Mouse (Mus musculus) heart, embryonic 12.5 days (tissue): Measurements from ENCODE around the gene Lrrc20. TPM values are rescaled to one million over a fixed set of nuclear protein-coding genes. Genes with fewer than 3 reads are reported as not detected.
A peak's percentile ranks its signal among the peaks of the same experiment; 100 is the strongest.
"Not testable (repeated sequence)": the region's sequence is repeated elsewhere in the genome, so short reads cannot be mapped to it uniquely, and the experiment has no call there.

Source experiments
- ATAC-seq: fragments of 200-750 bp; cut with Nextera tagmentation; 2 replicates; pipeline ENCODE4 v1.8.0; 2017; ENCODE audit warnings: moderate TSS enrichment, moderate library complexity; ENCODE audit not compliant: insufficient number of reproducible peaks, low FRiP score
- H3K27ac ChIP-seq: fragments of 300-500 bp; sonication (generic); 2 replicates; pipeline ENCODE4 v1.5.1; 2016; ENCODE audit warnings: mild to moderate bottlenecking, moderate library complexity; ENCODE audit not compliant: poor library complexity, severe bottlenecking
- H3K27me3 ChIP-seq: fragments of 300-500 bp; sonication (generic); replicated peaks from 2 replicates; pipeline ENCODE4 v1.6.1; 2016; ENCODE audit warnings: mild to moderate bottlenecking, moderate library complexity
- H3K36me3 ChIP-seq: fragments of 300-500 bp; sonication (generic); 2 replicates; pipeline ENCODE4 v1.6.1; 2016; ENCODE audit warnings: mild to moderate bottlenecking, moderate library complexity
- H3K4me1 ChIP-seq: fragments of 300-500 bp; sonication (generic); replicated peaks from 2 replicates; pipeline ENCODE4 v1.6.1; 2016; ENCODE audit warnings: mild to moderate bottlenecking
- H3K4me2 ChIP-seq: fragments of 300-500 bp; sonication (generic); 2 replicates; pipeline ENCODE4 v1.6.1; 2016; ENCODE audit warnings: mild to moderate bottlenecking, moderate library complexity
- H3K4me3 ChIP-seq: fragments of 300-500 bp; sonication (generic); 2 replicates; pipeline ENCODE4 v1.5.1; 2016; ENCODE audit warnings: mild to moderate bottlenecking
- H3K9ac ChIP-seq: fragments of 300-500 bp; sonication (generic); 2 replicates; pipeline ENCODE4 v1.6.1; 2016; ENCODE audit warnings: mild to moderate bottlenecking, moderate library complexity
- H3K9me3 ChIP-seq: fragments of 300-500 bp; sonication (generic); replicated peaks from 2 replicates; pipeline ENCODE4 v1.6.1; 2016; ENCODE audit warnings: mild to moderate bottlenecking, moderate library complexity
- WGBS: fragments of 180-500 bp; shearing (Covaris S2); methylation state at CpG from one replicate; pipeline ENCODE4 v1.1.7; 2016; 5-methylcytosine and 5-hydroxymethylcytosine counted together
- polyA plus RNA-seq: library from polyadenylated mRNA; unstranded; fragments of >200 nt; fragmentation: Nextera tagmentation; extraction: Ambion mirVana; gene quantifications from 2 replicates; pipeline ENCODE4 v1.2.1, GENCODE M21; 2016

Gene Lrrc20
- polyA plus RNA-seq, 1 experiment from 2014 or later, result 12.6 TPM

DNA sequence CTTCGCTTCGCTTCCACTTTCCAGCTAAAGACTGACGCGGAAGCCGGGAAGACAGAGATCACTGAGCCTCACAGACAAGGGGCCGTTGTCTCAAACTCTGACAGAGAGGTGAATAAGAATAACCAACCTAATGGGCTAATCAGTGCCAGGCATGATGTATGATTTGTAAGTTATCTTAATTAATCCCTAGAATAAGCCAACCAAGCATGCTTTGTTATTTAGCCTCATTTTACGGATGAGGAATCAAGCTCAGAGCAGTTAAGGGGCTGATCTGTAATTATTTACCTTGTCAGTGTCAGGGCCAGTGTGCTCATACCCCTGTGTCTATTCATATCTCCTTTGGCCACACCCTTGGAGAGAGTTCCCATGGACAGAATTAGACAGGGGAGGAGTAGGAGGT, 138.7 kb downstream of the Lrrc20 start:
- WGBS, result 87% methylated on average over 7 of the region's 7 CpGs
- no peak overlapping the region for H3K27ac ChIP-seq
- no peaks in the 10 kb centered on the region for H3K4me1 ChIP-seq
- no peak overlapping the region for H3K4me3 ChIP-seq
- H3K4me2 ChIP-seq, result no peak overlapping the region
- no peak overlapping the region for H3K9ac ChIP-seq
- ATAC-seq, result no peak
- H3K9me3 ChIP-seq, result no peaks in the 10 kb centered on the region; the same call in none of the 2 replicates
- no peaks in the 10 kb centered on the region for H3K36me3 ChIP-seq
- H3K27me3 ChIP-seq, result peaks cover 9% of the 10 kb centered on the region; the same call in 1 of the 2 replicates

DNA sequence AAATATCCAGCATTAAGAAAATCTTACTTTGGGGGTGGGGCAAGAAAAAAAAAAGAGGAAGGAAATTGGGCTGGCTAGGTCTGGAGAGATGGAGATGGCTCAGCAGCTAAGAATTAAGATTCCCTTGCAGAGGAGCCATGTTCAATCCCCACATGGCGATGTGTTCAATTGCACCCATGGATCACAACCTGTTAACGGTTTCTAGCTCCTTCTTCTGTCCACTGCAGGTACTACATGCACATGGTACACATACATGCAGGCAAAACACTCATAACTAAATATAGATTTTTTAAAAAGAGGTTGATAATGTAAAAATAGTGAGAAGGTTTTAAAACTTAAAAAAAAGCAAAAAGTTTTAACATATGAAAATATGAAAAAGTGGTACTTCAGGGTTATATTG, 142.9 kb downstream of the Lrrc20 start:
- Histone ChIP-seq H3K9me3 (no peaks in the 10 kb centered on the region; the same call in 1 of the 2 replicates), H3K4me1 (no peaks in the 10 kb centered on the region), H3K36me3 (no peaks in the 10 kb centered on the region), H3K27ac (no peak overlapping the region), H3K4me2 (no peak overlapping the region), H3K4me3 (no peak overlapping the region), H3K9ac (no peak overlapping the region), H3K27me3 (peaks cover 3% of the 10 kb centered on the region; the same call in 1 of the 2 replicates)
- whole genome bisulfite sequencing, result 75% methylated on average over 2 of the region's 2 CpGs
- ATAC-seq, result no peak

DNA sequence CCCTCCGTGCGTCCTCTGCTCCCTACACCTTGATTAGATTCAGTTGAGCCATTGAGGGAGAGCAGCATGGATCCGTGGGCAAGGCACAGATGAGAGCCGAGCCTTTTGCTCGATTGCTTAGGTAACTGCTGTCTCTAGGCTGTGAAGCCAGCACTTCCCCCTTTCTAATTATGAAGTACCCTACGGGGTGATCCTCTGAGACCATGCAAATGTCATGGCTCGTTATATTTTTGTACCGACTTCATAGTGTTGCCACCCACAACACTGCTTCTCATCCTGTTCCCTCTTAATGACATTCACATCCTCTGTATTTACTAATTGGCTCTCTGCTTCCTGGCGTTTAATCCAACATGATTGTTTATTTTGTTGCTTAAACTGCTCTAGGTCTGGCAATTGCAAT, 146.1 kb downstream of the Lrrc20 start:
- no peak overlapping the region for H3K4me2 ChIP-seq
- ATAC-seq, result no peak
- H3K9me3 ChIP-seq, result no peaks in the 10 kb centered on the region; the same call in 1 of the 2 replicates
- no peak overlapping the region for H3K9ac ChIP-seq
- 65% methylated on average over 9 of the region's 9 CpGs for WGBS
- peaks cover 14% of the 10 kb centered on the region for H3K4me1 ChIP-seq
- peaks cover 18% of the 10 kb centered on the region for H3K27me3 ChIP-seq
- no peaks in the 10 kb centered on the region for H3K36me3 ChIP-seq
- H3K4me3 ChIP-seq, result no peak overlapping the region
- no peak overlapping the region for H3K27ac ChIP-seq

DNA sequence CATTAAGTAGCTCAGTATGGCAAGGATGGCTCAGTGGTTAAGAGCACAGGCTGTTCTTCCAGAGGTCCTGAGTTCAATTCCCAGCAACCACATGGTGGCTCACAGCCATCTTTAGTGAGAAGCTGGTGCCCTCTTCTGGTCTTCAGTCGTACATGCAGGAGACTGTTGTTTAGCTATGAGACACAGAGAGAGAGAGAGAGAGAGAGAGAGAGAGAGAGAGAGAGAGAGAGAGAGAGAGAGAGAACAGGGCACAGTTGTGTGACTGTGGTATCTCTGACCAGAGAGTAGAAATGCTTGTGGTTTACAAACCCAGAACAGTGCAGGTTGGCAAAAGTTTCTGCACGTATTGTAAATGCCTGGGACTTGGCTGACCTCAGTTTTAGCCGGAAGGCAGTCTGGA, 148.3 kb downstream of the Lrrc20 start:
- not testable (repeated sequence) for H3K36me3 ChIP-seq, H3K9ac ChIP-seq, H3K27ac ChIP-seq, H3K4me2 ChIP-seq, ATAC-seq, H3K4me3 ChIP-seq, H3K9me3 ChIP-seq
- 65% methylated on average over 3 of the region's 3 CpGs for WGBS
- H3K27me3 ChIP-seq, result peaks cover 18% of the 10 kb centered on the region
- peaks cover 30% of the 10 kb centered on the region for H3K4me1 ChIP-seq

DNA sequence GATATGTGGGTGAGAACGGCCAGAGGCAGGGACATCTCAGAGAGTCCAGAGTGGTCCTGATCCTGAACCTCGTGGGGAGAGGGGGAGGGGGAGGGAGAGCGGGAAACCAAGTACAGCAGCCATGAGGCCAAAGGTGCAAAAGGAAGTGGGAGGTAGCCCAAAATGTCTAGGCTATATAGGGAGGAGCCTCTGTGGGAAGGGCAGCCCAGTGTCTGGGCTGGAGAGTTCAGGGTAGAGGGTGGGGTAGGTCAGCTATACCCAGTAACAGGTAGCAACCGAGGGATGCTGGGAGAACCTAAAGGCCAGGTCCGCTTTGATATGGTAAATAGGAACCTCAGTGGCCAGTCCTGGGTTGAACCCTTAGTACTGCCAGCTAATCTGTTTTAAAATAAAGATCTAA, 149.2 kb downstream of the Lrrc20 start:
- no peaks in the 10 kb centered on the region for H3K9me3 ChIP-seq
- H3K9ac ChIP-seq, result no peak overlapping the region
- no peaks in the 10 kb centered on the region for H3K36me3 ChIP-seq
- H3K27ac ChIP-seq, result no peak overlapping the region
- 35% methylated on average over 5 of the region's 5 CpGs for WGBS
- peaks cover 30% of the 10 kb centered on the region for H3K4me1 ChIP-seq
- no peak for ATAC-seq
- H3K4me2 ChIP-seq, result peak overlapping the region; percentile 78; the same call in 1 of the 2 replicates
- no peak overlapping the region for H3K4me3 ChIP-seq
- H3K27me3 ChIP-seq, result peaks cover 18% of the 10 kb centered on the region

DNA sequence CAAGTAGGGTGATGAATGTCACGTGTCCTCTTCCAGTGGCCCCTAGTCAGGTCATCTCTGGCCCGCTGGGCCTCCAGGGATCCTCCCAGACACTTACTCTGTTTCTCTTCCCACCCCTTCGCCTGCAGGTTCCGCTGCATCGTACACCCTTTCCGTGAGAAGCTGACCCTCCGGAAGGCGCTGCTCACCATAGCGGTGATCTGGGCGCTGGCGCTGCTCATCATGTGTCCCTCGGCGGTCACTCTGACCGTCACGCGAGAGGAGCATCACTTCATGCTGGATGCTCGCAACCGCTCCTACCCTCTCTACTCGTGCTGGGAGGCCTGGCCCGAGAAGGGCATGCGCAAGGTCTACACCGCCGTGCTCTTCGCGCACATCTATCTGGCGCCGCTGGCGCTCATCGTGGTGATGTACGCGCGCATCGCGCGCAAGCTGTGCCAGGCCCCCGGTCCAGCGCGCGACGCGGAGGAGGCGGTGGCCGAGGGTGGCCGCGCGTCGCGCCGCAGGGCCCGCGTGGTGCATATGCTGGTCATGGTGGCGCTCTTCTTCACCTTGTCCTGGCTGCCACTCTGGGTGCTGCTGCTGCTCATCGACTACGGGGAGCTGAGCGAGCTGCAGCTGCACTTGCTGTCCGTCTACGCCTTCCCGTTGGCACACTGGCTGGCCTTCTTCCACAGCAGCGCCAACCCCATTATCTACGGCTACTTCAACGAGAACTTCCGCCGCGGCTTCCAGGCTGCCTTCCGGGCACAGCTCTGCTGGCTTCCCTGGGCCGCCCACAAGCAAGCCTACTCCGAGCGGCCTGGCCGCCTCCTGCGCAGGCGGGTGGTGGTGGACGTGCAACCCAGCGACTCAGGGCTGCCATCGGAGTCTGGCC, 150.0 kb downstream of the Lrrc20 start:
- no peak overlapping the region for H3K27ac ChIP-seq
- peak overlapping the region; percentile 44 for H3K4me3 ChIP-seq
- no peaks in the 10 kb centered on the region for H3K9me3 ChIP-seq
- WGBS, result 3% methylated on average over 74 of the region's 74 CpGs
- ATAC-seq, result peak; percentile 53
- H3K36me3 ChIP-seq, result no peaks in the 10 kb centered on the region
- H3K4me1 ChIP-seq, result peaks cover 30% of the 10 kb centered on the region
- peaks cover 18% of the 10 kb centered on the region for H3K27me3 ChIP-seq
- peak overlapping the region; percentile 78 for H3K4me2 ChIP-seq
- peak overlapping the region; percentile 22; the same call in 1 of the 2 replicates for H3K9ac ChIP-seq

DNA sequence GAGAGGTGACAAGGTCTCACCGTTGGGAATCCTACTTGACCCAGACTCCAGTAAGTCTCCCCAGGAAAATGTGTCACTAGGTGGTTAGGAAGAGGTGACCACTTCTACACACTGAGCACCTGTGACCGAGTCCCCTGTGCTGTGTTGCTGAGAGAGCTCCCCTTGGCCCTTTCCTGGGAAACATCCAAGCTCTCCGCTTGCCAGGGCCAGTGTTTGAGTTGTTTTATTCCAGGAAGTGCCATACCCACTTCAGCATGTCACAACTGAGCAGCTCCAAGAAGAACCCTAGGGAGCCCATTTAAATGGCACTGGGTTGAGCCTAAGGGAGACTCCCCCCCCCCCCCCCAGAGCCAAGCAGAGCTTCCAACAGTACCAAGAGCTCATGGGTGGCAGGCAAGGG, 150.9 kb downstream of the Lrrc20 start:
- WGBS, result 81% methylated on average over 3 of the region's 3 CpGs
- Histone ChIP-seq H3K27me3 (peaks cover 18% of the 10 kb centered on the region), H3K9ac (no peak overlapping the region), H3K27ac (no peak overlapping the region), H3K36me3 (no peaks in the 10 kb centered on the region), H3K4me3 (no peak overlapping the region), H3K4me1 (peaks cover 30% of the 10 kb centered on the region), H3K4me2 (no peak overlapping the region), H3K9me3 (no peaks in the 10 kb centered on the region)
- ATAC-seq, result no peak

DNA sequence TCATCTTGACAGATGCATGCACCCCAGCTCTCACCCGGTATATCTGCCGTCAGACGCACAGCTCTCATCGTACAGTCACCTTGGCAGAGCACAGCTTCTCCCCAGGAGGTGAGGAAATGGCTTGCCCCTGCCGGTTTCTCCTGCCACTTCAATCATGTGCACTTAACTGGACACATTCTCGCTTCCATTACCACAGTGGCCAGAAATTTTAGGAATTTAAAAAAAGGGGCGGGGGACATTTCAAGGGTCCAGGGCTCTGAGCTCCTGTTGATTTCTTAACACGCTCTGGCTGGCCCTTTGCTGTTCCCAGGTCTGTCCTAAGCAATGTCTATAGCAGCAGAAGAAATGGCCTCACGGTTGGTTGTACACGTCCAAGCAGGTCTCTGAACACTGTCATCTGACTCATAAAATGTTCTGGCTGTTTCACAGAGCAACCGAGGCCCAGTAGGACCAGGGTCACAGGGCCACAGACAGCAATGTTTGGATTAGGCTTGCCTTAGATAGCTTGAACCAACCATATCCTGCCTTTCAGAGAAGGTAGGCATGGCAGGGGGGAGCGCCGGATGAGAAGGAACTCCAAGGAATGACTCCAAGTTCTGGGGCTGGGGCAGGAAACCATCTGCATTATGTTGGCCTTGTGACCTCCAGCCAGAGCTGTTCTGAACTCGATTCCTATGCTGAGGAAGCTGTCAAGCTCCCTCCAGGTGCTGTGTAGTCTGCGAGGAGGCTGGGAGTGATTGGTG, 151.8 kb downstream of the Lrrc20 start:
- Histone ChIP-seq H3K4me1 (peaks cover 34% of the 10 kb centered on the region), H3K36me3 (no peaks in the 10 kb centered on the region), H3K27ac (peak overlapping the region; percentile 30; the same call in 1 of the 2 replicates), H3K27me3 (peaks cover 18% of the 10 kb centered on the region), H3K4me2 (0 out of 2 replicates have a peak overlapping the region, but pooled peaks have one; percentile 14), H3K4me3 (no peak overlapping the region), H3K9me3 (no peaks in the 10 kb centered on the region), H3K9ac (no peak overlapping the region)
- ATAC-seq, result no peak
- WGBS, result 38% methylated on average over 15 of the region's 15 CpGs

DNA sequence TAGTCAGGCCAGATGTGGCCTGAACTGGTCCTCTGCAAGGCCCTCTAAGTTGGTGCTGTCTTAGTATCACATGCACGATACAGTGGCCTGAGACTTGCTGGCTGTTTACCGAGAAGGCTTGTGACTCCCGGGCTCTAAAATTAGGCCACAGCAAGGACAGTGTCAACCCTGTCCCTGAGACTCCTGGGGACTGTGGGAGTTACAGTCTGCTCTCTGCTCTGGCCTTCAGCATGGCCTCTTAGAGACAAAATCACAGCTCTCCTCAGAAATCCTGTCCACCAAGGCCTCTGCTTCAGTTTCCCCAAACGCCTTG, 152.3 kb downstream of the Lrrc20 start:
- no peaks in the 10 kb centered on the region for H3K36me3 ChIP-seq
- no peak overlapping the region for H3K4me3 ChIP-seq
- WGBS, result 46% methylated on average over 4 of the region's 4 CpGs
- peaks cover 18% of the 10 kb centered on the region for H3K27me3 ChIP-seq
- H3K4me1 ChIP-seq, result peaks cover 34% of the 10 kb centered on the region
- ATAC-seq, result no peak
- no peak overlapping the region for H3K9ac ChIP-seq
- peak overlapping the region; percentile 30; the same call in 1 of the 2 replicates for H3K27ac ChIP-seq
- no peak overlapping the region for H3K4me2 ChIP-seq
- no peaks in the 10 kb centered on the region for H3K9me3 ChIP-seq
